Mouse (Mus musculus): Measurements from ENCODE around the gene Azin2. TPM values are rescaled to one million over a fixed set of nuclear protein-coding genes. Genes with fewer than 3 reads are reported as not detected.

Azin2 gene
- polyA plus RNA-seq, 1 experiment from 2014 or later = 17.5 TPM

- Histone ChIP-seq H3K9ac (ENCODE audit: low read length) (no peak overlapping the region), H3K27ac (ENCODE audit: low read depth) (no peak overlapping the region), H3K27me3 (replicated peaks; ENCODE audit: control insufficient read depth, insufficient read depth, low read length) (no peaks in the 10 kb centered on the region), H3K9me3 (ENCODE audit: control insufficient read depth, low read length) (no peaks in the 10 kb centered on the region), H3K36me3 (ENCODE audit: control insufficient read depth, insufficient read depth, low read length) (0 out of 2 replicates have a peak, but pooled peaks cover 3% of the 10 kb centered on the region), H3K4me3 (ENCODE audit: low read depth, low read length) (no peak overlapping the region), H3K4me2 (ENCODE audit: low read length) (no peak overlapping the region), H3K4me1 (replicated peaks; ENCODE audit: control insufficient read depth, insufficient read depth, low read length) (peaks cover 7% of the 10 kb centered on the region; the same call in 1 of the 2 replicates)
- ATAC-seq (replicated peaks; ENCODE audit: low FRiP score, low TSS enrichment, low read depth) (no peak), DNase-seq (ENCODE audit: low spot score) (no peak)
- 48% methylated on average over 5 of the region's 5 CpGs for WGBS
These were observed 75.7 kb downstream of the Azin2 start for GRCm38 (mm10) chr4:128886571-128886970.

- Histone ChIP-seq H3K27ac (ENCODE audit: low read depth) (no peak overlapping the region), H3K27me3 (replicated peaks; ENCODE audit: control insufficient read depth, insufficient read depth, low read length) (no peaks in the 10 kb centered on the region), H3K9ac (ENCODE audit: low read length) (no peak overlapping the region), H3K4me1 (replicated peaks; ENCODE audit: control insufficient read depth, insufficient read depth, low read length) (peaks cover 7% of the 10 kb centered on the region; the same call in 1 of the 2 replicates), H3K4me2 (ENCODE audit: low read length) (no peak overlapping the region), H3K9me3 (ENCODE audit: control insufficient read depth, low read length) (peaks cover 5% of the 10 kb centered on the region; the same call in 1 of the 2 replicates), H3K4me3 (ENCODE audit: low read depth, low read length) (no peak overlapping the region), H3K36me3 (ENCODE audit: control insufficient read depth, insufficient read depth, low read length) (0 out of 2 replicates have a peak, but pooled peaks cover 3% of the 10 kb centered on the region)
- 98% methylated on average over 8 of the region's 8 CpGs for WGBS
- DNase-seq (ENCODE audit: low spot score) (no peak), ATAC-seq (replicated peaks; ENCODE audit: low FRiP score, low TSS enrichment, low read depth) (no peak)
These were observed 76.7 kb downstream of the Azin2 start for GRCm38 (mm10) chr4:128885540-128885939.

- Histone ChIP-seq H3K9ac (ENCODE audit: low read length) (no peak overlapping the region), H3K9me3 (ENCODE audit: control insufficient read depth, low read length) (peaks cover 6% of the 10 kb centered on the region; the same call in 1 of the 2 replicates), H3K36me3 (ENCODE audit: control insufficient read depth, insufficient read depth, low read length) (0 out of 2 replicates have a peak, but pooled peaks cover 3% of the 10 kb centered on the region), H3K4me2 (ENCODE audit: low read length) (peak overlapping the region; percentile 98), H3K27me3 (replicated peaks; ENCODE audit: control insufficient read depth, insufficient read depth, low read length) (no peaks in the 10 kb centered on the region), H3K4me3 (ENCODE audit: low read depth, low read length) (peak overlapping the region; percentile 68), H3K4me1 (replicated peaks; ENCODE audit: control insufficient read depth, insufficient read depth, low read length) (peaks cover 7% of the 10 kb centered on the region; the same call in 1 of the 2 replicates), H3K27ac (ENCODE audit: low read depth) (no peak overlapping the region)
- 48% methylated on average over 5 of the region's 5 CpGs for WGBS
- DNase-seq (ENCODE audit: low spot score) (no peak), ATAC-seq (replicated peaks; ENCODE audit: low FRiP score, low TSS enrichment, low read depth) (peak; percentile 20; the same call in 1 of the 2 replicates)
These were observed 77.5 kb downstream of the Azin2 start for GRCm38 (mm10) chr4:128884711-128885095.

GRCm38 (mm10) chr4:128883801-128884710, 78.2 kb downstream of the Azin2 start:
- WGBS = under 1% methylated on average over 94 of the region's 94 CpGs
- peak overlapping the region; percentile 44 for H3K9ac ChIP-seq (ENCODE audit: low read length)
- peak overlapping the region; percentile 68 for H3K4me3 ChIP-seq (ENCODE audit: low read depth, low read length)
- peaks cover 6% of the 10 kb centered on the region; the same call in 1 of the 2 replicates for H3K9me3 ChIP-seq (ENCODE audit: control insufficient read depth, low read length)
- no peaks in the 10 kb centered on the region for H3K27me3 ChIP-seq (replicated peaks; ENCODE audit: control insufficient read depth, insufficient read depth, low read length)
- H3K4me1 ChIP-seq (replicated peaks; ENCODE audit: control insufficient read depth, insufficient read depth, low read length) = peaks cover 11% of the 10 kb centered on the region; the same call in 1 of the 2 replicates
- peak; percentile 62 for ATAC-seq (replicated peaks; ENCODE audit: low FRiP score, low TSS enrichment, low read depth)
- 0 out of 2 replicates have a peak, but pooled peaks cover 3% of the 10 kb centered on the region for H3K36me3 ChIP-seq (ENCODE audit: control insufficient read depth, insufficient read depth, low read length)
- DNase-seq (ENCODE audit: low spot score) = peak; percentile 78
- peak overlapping the region; percentile 98 for H3K4me2 ChIP-seq (ENCODE audit: low read length)
- H3K27ac ChIP-seq (ENCODE audit: low read depth) = peak overlapping the region; percentile 33; the same call in 1 of the 2 replicates

GRCm38 (mm10) chr4:128883379-128883781, 78.9 kb downstream of the Azin2 start, which contains the start of gene Trim62:
Gene Trim62, plus strand, starts transcription at chr4:128883580.
- Histone ChIP-seq H3K36me3 (ENCODE audit: control insufficient read depth, insufficient read depth, low read length) (0 out of 2 replicates have a peak, but pooled peaks cover 3% of the 10 kb centered on the region), H3K4me3 (ENCODE audit: low read depth, low read length) (peak within 1 kb of the TSS; percentile 68), H3K4me2 (ENCODE audit: low read length) (peak within 1 kb of the TSS; percentile 98), H3K27ac (ENCODE audit: low read depth) (peak within 1 kb of the TSS; percentile 33; the same call in 1 of the 2 replicates), H3K9me3 (ENCODE audit: control insufficient read depth, low read length) (peaks cover 6% of the 10 kb centered on the region; the same call in 1 of the 2 replicates), H3K27me3 (replicated peaks; ENCODE audit: control insufficient read depth, insufficient read depth, low read length) (no peaks in the 10 kb centered on the region), H3K9ac (ENCODE audit: low read length) (peak within 1 kb of the TSS; percentile 44), H3K4me1 (replicated peaks; ENCODE audit: control insufficient read depth, insufficient read depth, low read length) (peaks cover 14% of the 10 kb centered on the region; the same call in 1 of the 2 replicates)
- ATAC-seq (replicated peaks; ENCODE audit: low FRiP score, low TSS enrichment, low read depth) (peak; percentile 81), DNase-seq (ENCODE audit: low spot score) (peak; percentile 84)
- WGBS = 0% methylated on average over 27 of the region's 37 CpGs

Other genes with a start within 250 kb of the Azin2 start
- gene A3galt2, start 207.1 kb downstream of the Azin2 start, polyA plus RNA-seq (2014; fragmentation: Nextera tagmentation; extraction: Ambion mirVana) = 0.16 and 0.35 TPM in 2 replicates
- 30.5 and 31.3 TPM in 2 replicates for gene Zfp362, start 156.4 kb downstream of the Azin2 start, polyA plus RNA-seq (2014; fragmentation: Nextera tagmentation; extraction: Ambion mirVana)
- 6.5 and 6.6 TPM in 2 replicates for gene Trim62, start 78.9 kb downstream of the Azin2 start, polyA plus RNA-seq (2014; fragmentation: Nextera tagmentation; extraction: Ambion mirVana)
- gene Ak2, start 29.5 kb upstream of the Azin2 start, polyA plus RNA-seq (2014; fragmentation: Nextera tagmentation; extraction: Ambion mirVana) = 183 and 184 TPM in 2 replicates
- 7.4 and 8.4 TPM in 2 replicates for gene Rnf19b, start 95.8 kb upstream of the Azin2 start, polyA plus RNA-seq (2014; fragmentation: Nextera tagmentation; extraction: Ambion mirVana)
- gene Tmem54, start 143.1 kb upstream of the Azin2 start, polyA plus RNA-seq (2014; fragmentation: Nextera tagmentation; extraction: Ambion mirVana) = 32.2 and 45.9 TPM in 2 replicates
- 2.2 and 2.7 TPM in 2 replicates for gene Hpca, start 159.6 kb upstream of the Azin2 start, polyA plus RNA-seq (2014; fragmentation: Nextera tagmentation; extraction: Ambion mirVana)
- 1.7 and 2.4 TPM in 2 replicates for gene Fndc5, start 174.6 kb upstream of the Azin2 start, polyA plus RNA-seq (2014; fragmentation: Nextera tagmentation; extraction: Ambion mirVana)
- gene S100pbp, start 227.3 kb upstream of the Azin2 start, polyA plus RNA-seq (2014; fragmentation: Nextera tagmentation; extraction: Ambion mirVana) = 14.6 and 19.5 TPM in 2 replicates
- 92.9 and 97.2 TPM in 2 replicates for gene Yars, start 227.3 kb upstream of the Azin2 start, polyA plus RNA-seq (2014; fragmentation: Nextera tagmentation; extraction: Ambion mirVana)